Mouse (Mus musculus) embryonic facial prominence, embryonic 11.5 days (tissue): ENCODE measurements around the gene Lctl. TPM values are rescaled to one million over a fixed set of nuclear protein-coding genes. Genes with fewer than 3 reads are reported as not detected.

Experiments
- ATAC-seq: fragments of 200-750 bp; cut with Nextera tagmentation; replicated peaks from 2 replicates; pipeline ENCODE4 v1.8.0; 2017; ENCODE audit warnings: low read depth; ENCODE audit not compliant: insufficient number of reproducible peaks, low FRiP score, low TSS enrichment
- DNase-seq: peaks from one replicate; pipeline ENCODE4 v3.0.0-alpha.2; 2015; ENCODE audit warnings: low spot score
- H3K27ac ChIP-seq: fragments of 300-500 bp; sonication (generic); replicated peaks from 2 replicates; pipeline ENCODE4 v1.5.1; 2014; ENCODE audit warnings: mild to moderate bottlenecking, low read depth, low read length, control low read depth
- H3K27me3 ChIP-seq: fragments of 300-500 bp; sonication (generic); 2 replicates; pipeline ENCODE4 v1.6.1; 2014; ENCODE audit warnings: mild to moderate bottlenecking, low read length, moderate library complexity, mixed read lengths; ENCODE audit not compliant: control insufficient read depth, insufficient read depth
- H3K36me3 ChIP-seq: fragments of 300-500 bp; sonication (generic); replicated peaks from 2 replicates; pipeline ENCODE4 v1.6.1; 2014; ENCODE audit warnings: low read depth, mild to moderate bottlenecking, low read length, moderate library complexity, mixed read lengths; ENCODE audit not compliant: control insufficient read depth, insufficient read depth
- H3K4me1 ChIP-seq: fragments of 300-500 bp; sonication (generic); 2 replicates; pipeline ENCODE4 v1.6.1; 2014; ENCODE audit warnings: low read length, mixed read lengths; ENCODE audit not compliant: control insufficient read depth, insufficient read depth
- H3K4me2 ChIP-seq: fragments of 300-500 bp; sonication (generic); 2 replicates; pipeline ENCODE4 v1.6.1; 2014; ENCODE audit warnings: low read depth, mild to moderate bottlenecking, control low read depth, low read length, moderate library complexity
- H3K4me3 ChIP-seq: fragments of 300-500 bp; sonication (generic); 2 replicates; pipeline ENCODE4 v1.5.1; 2014; ENCODE audit warnings: low read depth, low read length, control low read depth
- H3K9ac ChIP-seq: fragments of 300-500 bp; sonication (generic); replicated peaks from 2 replicates; pipeline ENCODE4 v1.6.1; 2014; ENCODE audit warnings: mild to moderate bottlenecking, control low read depth, low read length
- H3K9me3 ChIP-seq: fragments of 300-500 bp; sonication (generic); replicated peaks from 2 replicates; pipeline ENCODE4 v1.6.1; 2016; ENCODE audit warnings: mild to moderate bottlenecking, low read length, inconsistent platforms, mixed read lengths; ENCODE audit not compliant: control insufficient read depth
- WGBS: fragments of 180-500 bp; shearing (Covaris S2); extraction: QIAGEN DNeasy Blood & Tissue Kit; methylation state at CpG from one replicate; pipeline ENCODE4 v1.1.7; 2014; 5-methylcytosine and 5-hydroxymethylcytosine counted together
- polyA plus RNA-seq: library from polyadenylated mRNA; unstranded; fragments of >200 nt; fragmentation: Nextera tagmentation; extraction: Ambion mirVana; gene quantifications from 2 replicates; pipeline ENCODE4 v1.2.1, GENCODE M21; 2014

Lctl gene
- polyA plus RNA-seq, 1 experiment from 2014 or later = not detected

- no peak for ATAC-seq
- H3K9ac ChIP-seq = no peak overlapping the region
- H3K27me3 ChIP-seq = no peaks in the 10 kb centered on the region
- no peak for DNase-seq
- H3K4me2 ChIP-seq = no peak overlapping the region
- H3K27ac ChIP-seq = no peak overlapping the region
- H3K36me3 ChIP-seq = no peaks in the 10 kb centered on the region
- no peak overlapping the region for H3K4me3 ChIP-seq
- H3K9me3 ChIP-seq = no peaks in the 10 kb centered on the region
- 80% methylated on average over 6 of the region's 6 CpGs for WGBS
- peaks cover 9% of the 10 kb centered on the region for H3K4me1 ChIP-seq
Measured at GRCm38 (mm10) chr9:64079922-64080321, 37.0 kb upstream of the Lctl start.

DNA sequence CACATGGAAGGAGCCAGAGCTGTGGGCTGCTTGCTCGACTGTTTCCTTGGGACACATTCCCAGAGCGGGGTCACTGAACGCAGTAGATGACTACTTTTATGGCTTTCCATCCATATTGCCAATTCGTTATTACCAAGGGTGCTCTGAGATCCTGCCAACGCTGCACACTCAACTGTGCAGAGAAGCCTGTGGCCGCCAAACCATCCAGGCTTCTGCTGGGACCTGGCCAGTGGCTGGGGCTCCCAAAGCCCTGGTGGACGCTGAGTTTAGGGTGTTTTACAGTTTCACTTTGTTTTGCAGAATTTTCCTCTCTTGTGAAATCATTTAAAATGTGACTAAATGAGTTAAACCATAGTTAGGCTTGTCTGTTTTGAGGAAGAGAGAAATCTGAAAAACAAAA, 32.7 kb upstream of the Lctl start:
- Histone ChIP-seq H3K27me3 (no peaks in the 10 kb centered on the region), H3K27ac (no peak overlapping the region)
- no peak for DNase-seq

GRCm38 (mm10) chr9:64084661-64085399, 32.1 kb upstream of the Lctl start:
- Histone ChIP-seq H3K9me3 (no peaks in the 10 kb centered on the region), H3K9ac (peak overlapping the region; percentile 79), H3K4me3 (peak overlapping the region; percentile 29), H3K36me3 (no peaks in the 10 kb centered on the region), H3K27me3 (no peaks in the 10 kb centered on the region), H3K27ac (0 out of 2 replicates have a peak overlapping the region, but pooled peaks have one; percentile 25), H3K4me1 (peaks cover 9% of the 10 kb centered on the region; the same call in 1 of the 2 replicates), H3K4me2 (peak overlapping the region; percentile 90)
- DNase-seq = peak; percentile 75
- under 1% methylated on average over 49 of the region's 49 CpGs for WGBS
- ATAC-seq = 0 out of 2 replicates have a peak, but pooled peaks have one; percentile 25

More for the DNA sequence above, 32.7 kb upstream of the Lctl start:
- Histone ChIP-seq H3K4me1 (peaks cover 9% of the 10 kb centered on the region; the same call in 1 of the 2 replicates), H3K9ac (peak overlapping the region; percentile 79), H3K4me2 (peak overlapping the region; percentile 90), H3K4me3 (peak overlapping the region; percentile 29), H3K9me3 (no peaks in the 10 kb centered on the region), H3K36me3 (no peaks in the 10 kb centered on the region)
- no peak for ATAC-seq
- WGBS = 39% methylated on average over 7 of the region's 7 CpGs

DNA sequence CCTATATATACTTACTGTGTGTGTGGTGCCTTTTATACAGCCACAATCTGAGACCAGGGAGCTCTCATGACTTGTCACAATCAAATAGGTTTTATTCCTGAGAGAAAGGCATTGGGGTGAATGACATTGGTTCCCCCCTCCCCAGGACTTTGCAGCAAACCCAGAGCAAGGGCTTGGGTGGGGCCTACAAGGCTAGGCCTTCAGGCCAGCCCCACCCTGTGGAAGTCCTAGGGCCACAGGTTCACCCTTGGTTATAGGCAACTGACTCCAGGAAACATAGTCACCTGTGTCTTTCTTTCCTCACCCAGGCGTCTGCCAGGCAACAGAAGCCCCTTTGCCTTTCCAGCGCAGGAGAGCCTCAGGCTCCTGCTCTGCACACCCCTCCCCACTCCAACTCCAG, 31.0 kb upstream of the Lctl start:
- no peaks in the 10 kb centered on the region for H3K9me3 ChIP-seq
- H3K4me2 ChIP-seq = no peak overlapping the region
- 44% methylated on average over 2 of the region's 2 CpGs for WGBS
- no peak overlapping the region for H3K4me3 ChIP-seq
- no peak for DNase-seq
- no peak overlapping the region; the same call in 1 of the 2 replicates for H3K9ac ChIP-seq
- H3K27ac ChIP-seq = peak overlapping the region; percentile 20; the same call in 1 of the 2 replicates
- H3K4me1 ChIP-seq = peaks cover 9% of the 10 kb centered on the region; the same call in 1 of the 2 replicates
- no peaks in the 10 kb centered on the region for H3K27me3 ChIP-seq
- no peaks in the 10 kb centered on the region for H3K36me3 ChIP-seq
- ATAC-seq = no peak

- H3K36me3 ChIP-seq = no peaks in the 10 kb centered on the region
- no peak for ATAC-seq
- 69% methylated on average over 6 of the region's 6 CpGs for WGBS
Measured at GRCm38 (mm10) chr9:64086543-64086942, 30.4 kb upstream of the Lctl start.

DNA sequence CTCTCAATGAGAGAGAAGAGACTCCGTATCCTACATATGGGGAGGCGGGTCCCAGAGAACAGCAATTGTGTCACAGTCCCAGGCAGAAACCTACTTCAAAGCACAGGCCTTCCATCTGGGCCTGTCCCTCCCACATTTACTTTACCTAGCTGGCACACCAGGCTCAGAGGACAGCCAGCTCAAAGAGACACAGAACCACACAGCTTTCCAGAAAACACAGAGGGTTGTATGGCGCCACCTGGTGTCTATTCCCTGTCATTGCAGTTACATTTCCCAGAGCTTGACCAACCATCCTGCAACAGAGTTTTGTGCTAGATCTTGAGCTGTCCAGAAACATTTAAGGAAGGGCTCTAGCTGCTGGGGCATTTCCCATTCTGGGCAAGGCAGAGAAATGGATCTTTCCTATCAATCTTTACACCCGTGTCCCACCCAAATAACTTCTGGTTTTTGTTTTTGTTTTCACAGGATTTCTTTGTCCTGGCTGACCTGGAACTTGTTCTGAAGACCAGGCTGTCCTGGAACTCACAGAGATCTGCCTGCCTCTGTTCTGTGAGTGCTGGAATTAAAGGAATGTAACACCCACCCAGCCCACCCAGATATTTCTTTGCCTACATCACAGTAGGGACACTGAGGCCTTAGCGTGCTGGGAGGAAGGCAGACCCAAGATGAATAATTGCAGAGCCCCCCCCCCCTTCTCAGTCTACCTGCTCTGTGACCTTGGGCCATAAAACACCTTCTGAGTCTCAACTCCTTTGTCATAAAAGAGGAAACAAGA, 29.3 kb upstream of the Lctl start:
- H3K27me3 ChIP-seq = no peaks in the 10 kb centered on the region
- H3K9ac ChIP-seq = no peak overlapping the region
- H3K4me1 ChIP-seq = peaks cover 9% of the 10 kb centered on the region; the same call in 1 of the 2 replicates
- no peaks in the 10 kb centered on the region for H3K9me3 ChIP-seq
- no peak overlapping the region for H3K4me2 ChIP-seq
- no peak overlapping the region for H3K27ac ChIP-seq
- ATAC-seq (no peak; the same call in 1 of the 2 replicates), DNase-seq (peak; percentile 87)
- 43% methylated on average over 5 of the region's 5 CpGs for WGBS
- no peaks in the 10 kb centered on the region for H3K36me3 ChIP-seq
- H3K4me3 ChIP-seq = no peak overlapping the region

More at GRCm38 (mm10) chr9:64086543-64086942, 30.4 kb upstream of the Lctl start:
- H3K4me1 ChIP-seq = peaks cover 9% of the 10 kb centered on the region; the same call in 1 of the 2 replicates
- no peak overlapping the region for H3K9ac ChIP-seq
- no peaks in the 10 kb centered on the region for H3K9me3 ChIP-seq
- no peaks in the 10 kb centered on the region for H3K27me3 ChIP-seq
- no peak overlapping the region for H3K4me3 ChIP-seq
- no peak overlapping the region for H3K27ac ChIP-seq
- H3K4me2 ChIP-seq = no peak overlapping the region
- DNase-seq = no peak

DNA sequence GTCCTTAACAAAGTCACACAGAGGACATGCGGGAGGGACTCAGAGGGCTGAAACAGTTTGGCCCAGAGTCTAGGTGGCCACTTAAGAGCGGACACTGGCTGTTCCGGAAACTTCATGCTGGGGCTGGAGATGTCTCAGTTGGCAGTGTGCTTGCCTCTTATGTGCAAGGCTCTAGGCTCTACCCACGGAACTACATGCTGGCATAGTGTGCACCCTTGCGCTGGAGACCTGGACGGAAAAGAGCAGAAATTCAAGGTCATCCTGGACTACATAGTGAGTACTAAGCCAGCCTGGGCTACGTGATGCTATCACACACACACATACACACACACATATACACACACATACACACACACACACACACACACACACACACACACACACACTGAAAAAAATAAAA, 28.6 kb upstream of the Lctl start:
- DNase-seq (no peak), ATAC-seq (no peak)
- no peaks in the 10 kb centered on the region for H3K27me3 ChIP-seq
- no peaks in the 10 kb centered on the region for H3K9me3 ChIP-seq
- H3K4me3 ChIP-seq = no peak overlapping the region
- no peaks in the 10 kb centered on the region for H3K36me3 ChIP-seq
- WGBS = 94% methylated on average over 7 of the region's 7 CpGs
- H3K9ac ChIP-seq = no peak overlapping the region
- no peak overlapping the region for H3K27ac ChIP-seq
- peaks cover 9% of the 10 kb centered on the region; the same call in 1 of the 2 replicates for H3K4me1 ChIP-seq
- no peak overlapping the region for H3K4me2 ChIP-seq
